ENCODE assay signal across 9 mouse cellular contexts in the genomic region with DNA sequence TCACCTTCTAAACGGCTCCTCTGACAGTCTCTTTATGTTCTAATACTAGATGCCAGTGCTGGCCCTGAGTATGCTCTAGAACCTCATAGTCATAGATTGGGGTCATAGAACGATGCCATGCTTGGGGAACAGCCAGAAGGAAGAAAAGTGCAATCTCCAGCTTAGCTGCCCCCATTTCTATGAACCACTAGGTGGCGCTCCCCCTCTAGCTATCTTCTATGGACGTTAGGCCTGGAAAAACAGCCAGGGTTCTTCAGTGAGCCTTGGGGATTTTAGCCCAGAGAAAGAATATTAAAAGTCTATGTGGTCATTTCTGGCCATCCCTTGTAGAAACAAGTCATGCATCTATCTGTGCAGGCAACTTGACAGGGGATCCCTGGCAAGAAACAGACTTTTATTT. TPM values are rescaled to one million over a fixed set of nuclear protein-coding genes. Genes with fewer than 3 reads are reported as not detected.
DNase-seq lines count a peak whose midpoint lies in the region; ATAC-seq lines count a peak whose summit lies in the region.
"Had no signal": no experiment of that assay in that cellular context is flagged by ENCODE, and none has a peak within 500 bp of the region (broad histone marks: within the 10 kb centered on the region; RNA-seq: fewer than 3 reads in every experiment).

No protein-coding gene starts in this region.

- no peaks in the 10 kb centered on the region for H3K4me1 ChIP-seq in kidney, embryonic 14.5 days (ENCODE audit: control insufficient read depth, insufficient read depth, low read length)

- peak; percentile 79 for DNase-seq in kidney, adult 18-20 months
- peak; percentile 70 for DNase-seq in adrenal gland, postnatal 25 days
- peak; percentile 56 for DNase-seq in embryo, embryonic 11.5 days (ENCODE audit: low read depth, low spot score)
- peak; percentile 56 for DNase-seq in hindlimb bud, embryonic 11.5 days (ENCODE audit: extremely low spot score, low read depth, low spot score)
- DNase-seq in left cerebral cortex, postnatal 36 days (ENCODE audit: low spot score in 2 of 2) = peak; percentile 47 to 60
- peak; percentile 21 for DNase-seq in ovary, adult 18-20 months (ENCODE audit: low spot score)
- DNase-seq in thymus, postnatal 25 days = peak; percentile 32

- H3K9ac ChIP-seq in kidney, embryonic 14.5 days (ENCODE audit: low read depth, low read length) = no peak overlapping the region
- H3K9ac ChIP-seq: embryonic facial prominence, embryonic 15.5 days had no signal

- no peak overlapping the region for H3K27ac ChIP-seq in kidney, embryonic 14.5 days (ENCODE audit: low read depth, low read length)
- H3K27ac ChIP-seq: embryonic facial prominence, embryonic 15.5 days had no signal

- 7% methylated on average over 4 of the region's 4 CpGs for WGBS in kidney, embryonic 14.5 days

- H3K4me3 ChIP-seq in kidney, embryonic 14.5 days (ENCODE audit: low read length) = no peak overlapping the region
- H3K4me3 ChIP-seq: embryonic facial prominence, embryonic 15.5 days had no signal

- no peaks in the 10 kb centered on the region for H3K36me3 ChIP-seq in kidney, embryonic 14.5 days (ENCODE audit: control insufficient read depth, insufficient read depth, low read length)
- H3K36me3 ChIP-seq: embryonic facial prominence, embryonic 15.5 days had no signal

- no peak for ATAC-seq in kidney, embryonic 14.5 days (ENCODE audit: low FRiP score, low TSS enrichment)

- intact Hi-C loops in left cerebral cortex, postnatal 36 days (cut with DNase I) = loop anchor here (1.0 to 5.0 kb wide), 2 partner anchors 69 to 145 kb away; no protein-coding TSS in a partner anchor

- H3K4me2 ChIP-seq in kidney, embryonic 14.5 days (replicated peaks; ENCODE audit: low read depth, low read length) = no peak overlapping the region
- H3K4me2 ChIP-seq: embryonic facial prominence, embryonic 15.5 days had no signal

- H3K27me3 ChIP-seq in kidney, embryonic 14.5 days (ENCODE audit: control insufficient read depth, insufficient read depth, low read length) = no peaks in the 10 kb centered on the region

- no peaks in the 10 kb centered on the region for H3K9me3 ChIP-seq in kidney, embryonic 14.5 days (ENCODE audit: control insufficient read depth, low read length)
- H3K9me3 ChIP-seq: embryonic facial prominence, embryonic 15.5 days had no signal

RNA-seq across cellular contexts. Expression of a gene that starts 25.5 kb away (rescaled TPM):
- 6.1 and 9.7 TPM in 2 replicates for polyA plus RNA-seq in kidney, embryonic 14.5 days (2014; fragmentation: Nextera tagmentation; extraction: Ambion mirVana)
- 4.4 and 5.7 TPM in 2 replicates for total RNA-seq in adrenal gland, postnatal 25 days (2021)
- 10 to 100 TPM; 18.1 to 18.6 TPM for total RNA-seq in left cerebral cortex, postnatal 36 days (2021)

RNA-seq across cellular contexts. Expression of a gene that starts 34.8 kb away (rescaled TPM):
- polyA plus RNA-seq in kidney, embryonic 14.5 days (2014; fragmentation: Nextera tagmentation; extraction: Ambion mirVana) = 17.1 and 29.1 TPM in 2 replicates
- total RNA-seq in adrenal gland, postnatal 25 days (2021) = 137 and 142 TPM in 2 replicates
- 100 to 1,000 TPM; 153 to 169 TPM for total RNA-seq in left cerebral cortex, postnatal 36 days (2021)

Comparison
In these comparisons a context has a peak if more than half of its experiments do, and no peak if none do; other contexts are left out.
1. DNase-seq: peak in every context shown above with its lines; median percentile 79 in kidney, adult 18-20 months; 70 in adrenal gland, postnatal 25 days; 56 in embryo, embryonic 11.5 days; 56 in hindlimb bud, embryonic 11.5 days; 54 in left cerebral cortex, postnatal 36 days; 32 in thymus, postnatal 25 days; 21 in ovary, adult 18-20 months.